19 mouse cellular contexts compared by ENCODE assay signal in the genomic region with DNA sequence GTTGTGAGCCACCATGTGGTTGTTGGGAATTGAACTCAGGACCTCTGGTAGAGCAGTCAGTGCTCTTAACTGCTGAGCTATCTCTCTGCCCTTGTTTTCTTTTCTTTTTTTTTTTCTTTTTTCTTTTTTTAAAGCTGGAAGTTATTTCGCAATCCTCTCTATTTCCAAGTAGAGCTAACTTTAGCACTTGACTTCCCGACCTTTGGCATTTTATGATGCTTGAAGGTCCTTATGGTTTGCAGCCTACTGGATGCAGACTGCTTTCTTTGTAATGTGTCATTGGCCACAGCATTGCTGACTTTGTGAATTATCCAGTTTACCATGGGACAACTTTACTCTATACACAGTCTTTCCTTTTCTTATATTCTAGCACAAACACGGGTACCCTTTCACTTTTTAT.
DNase-seq lines count a peak whose midpoint lies in the region; ATAC-seq and TF ChIP-seq lines count a peak whose summit lies in the region.
"Had no signal": no experiment of that assay in that cellular context is flagged by ENCODE, and none has a peak within 500 bp of the region (broad histone marks: within the 10 kb centered on the region; RNA-seq: fewer than 3 reads in every experiment).

No protein-coding gene starts in this region.

- TF ChIP-seq CTCF in kidney, postnatal 0 days (IDR thresholded peaks at IDR 0.05; ENCODE audit: low read depth), result no peak
- no peak for TF ChIP-seq CTCF in C2C12 (IDR thresholded peaks at IDR 0.05; ENCODE audit: control insufficient read depth, insufficient read depth, insufficient read length)

- no peak overlapping the region for H3K9ac ChIP-seq in kidney, postnatal 0 days (ENCODE audit: low read depth, low read length)
- H3K9ac ChIP-seq: embryonic facial prominence, embryonic 13.5 days; forebrain, embryonic 15.5 days; hindbrain, embryonic 12.5 days; limb, embryonic 15.5 days; liver, postnatal 0 days; midbrain, embryonic 13.5 days had no signal

- H3K27ac ChIP-seq in kidney, postnatal 0 days, result no peak overlapping the region
- H3K27ac ChIP-seq: embryonic facial prominence, embryonic 13.5 days; forebrain, embryonic 15.5 days; hindbrain, embryonic 12.5 days; limb, embryonic 15.5 days; midbrain, embryonic 13.5 days had no signal

- H3K4me2 ChIP-seq in kidney, postnatal 0 days (ENCODE audit: low read length), result no peak overlapping the region
- H3K4me2 ChIP-seq: embryonic facial prominence, embryonic 13.5 days; forebrain, embryonic 15.5 days; heart, embryonic 11.5 days; hindbrain, embryonic 12.5 days; limb, embryonic 15.5 days; midbrain, embryonic 13.5 days had no signal

- H3K79me3 ChIP-seq in C2C12 (ENCODE audit: low read depth), result no peaks in the 10 kb centered on the region

- H3K27me3 ChIP-seq in kidney, postnatal 0 days (ENCODE audit: insufficient read depth, low read length), result no peaks in the 10 kb centered on the region
- no peaks in the 10 kb centered on the region for H3K27me3 ChIP-seq in C2C12 (ENCODE audit: control insufficient read depth, insufficient read depth, insufficient read length)
- H3K27me3 ChIP-seq: CH12.LX; embryonic facial prominence, embryonic 13.5 days; forebrain, embryonic 15.5 days; hindbrain, embryonic 12.5 days; limb, embryonic 15.5 days; midbrain, embryonic 13.5 days had no signal

- WGBS in kidney, postnatal 0 days, result 42% methylated on average over 3 of the region's 3 CpGs

- H3K79me2 ChIP-seq in C2C12 (ENCODE audit: control insufficient read depth, insufficient read depth), result no peaks in the 10 kb centered on the region

- no peaks in the 10 kb centered on the region for H3K4me1 ChIP-seq in kidney, postnatal 0 days (replicated peaks; ENCODE audit: insufficient read depth, low read length)
- H3K4me1 ChIP-seq: hindbrain, embryonic 12.5 days; limb, embryonic 15.5 days had no signal

- ATAC-seq in kidney, postnatal 0 days (replicated peaks; ENCODE audit: low FRiP score, low read depth), result no peak
- ATAC-seq: forebrain, embryonic 15.5 days; liver, postnatal 0 days; midbrain, embryonic 13.5 days had no signal

- H3ac ChIP-seq in C2C12 (ENCODE audit: control insufficient read depth, insufficient read length, low read depth), result no peak overlapping the region

- peak; percentile 15 to 18 for DNase-seq in adrenal gland, postnatal 36 days
- DNase-seq in adrenal gland, adult 8-10 months, result no peak
- DNase-seq in kidney, postnatal 0 days (ENCODE audit: low spot score), result peak; percentile 48
- DNase-seq in kidney, postnatal 4 days, result no peak
- peak; percentile 24 for DNase-seq in lung, postnatal 14 days
- no peak for DNase-seq in thymus, postnatal 0 days (ENCODE audit: low spot score)
- no peak for DNase-seq in c-Kit-positive CD71-positive TER-119-positive erythroid progenitor cells, embryonic 14.5 days (ENCODE audit: low spot score)
- DNase-seq: cerebellum, postnatal 14 days; heart, postnatal 10 days; liver, postnatal 0 days; spleen, adult 18-20 months had no signal

- no peak overlapping the region for H3K4me3 ChIP-seq in kidney, postnatal 0 days (replicated peaks; ENCODE audit: low read depth, low read length)
- no peak overlapping the region for H3K4me3 ChIP-seq in C2C12 (ENCODE audit: insufficient read depth, poor library complexity, severe bottlenecking)
- H3K4me3 ChIP-seq: embryonic facial prominence, embryonic 13.5 days; forebrain, embryonic 15.5 days; hindbrain, embryonic 12.5 days; limb, embryonic 15.5 days; midbrain, embryonic 13.5 days had no signal

- H3K36me3 ChIP-seq in kidney, postnatal 0 days (ENCODE audit: insufficient read depth, low read length), result no peaks in the 10 kb centered on the region
- H3K36me3 ChIP-seq in C2C12 (ENCODE audit: control insufficient read depth, insufficient read depth), result no peaks in the 10 kb centered on the region
- H3K36me3 ChIP-seq: embryonic facial prominence, embryonic 13.5 days; forebrain, embryonic 15.5 days; hindbrain, embryonic 12.5 days; limb, embryonic 15.5 days; midbrain, embryonic 13.5 days had no signal

- H3K9me3 ChIP-seq in kidney, postnatal 0 days (replicated peaks; ENCODE audit: low read length), result no peaks in the 10 kb centered on the region
- H3K9me3 ChIP-seq: embryonic facial prominence, embryonic 13.5 days; forebrain, embryonic 15.5 days; hindbrain, embryonic 12.5 days; limb, embryonic 15.5 days; midbrain, embryonic 13.5 days had no signal

TF ChIP-seq in C2C12, 6 proteins besides CTCF, POLR2A, EP300 and RAD21:
- TF ChIP-seq USF1 (IDR thresholded peaks at IDR 0.05; ENCODE audit: low read depth) (no peak), CEBPB (IDR thresholded peaks at IDR 0.05; ENCODE audit: low read depth) (peak; percentile 93), FOSL1 (IDR thresholded peaks at IDR 0.05; ENCODE audit: insufficient read depth, low read length, poor library complexity, severe bottlenecking) (no peak), MYOD1 (IDR thresholded peaks at IDR 0.05; ENCODE audit: control insufficient read depth, insufficient read length, low read depth) (no peak), MYOG (IDR thresholded peaks at IDR 0.05; ENCODE audit: control insufficient read depth, extremely low read depth, insufficient read length) (no peak), MAX (IDR thresholded peaks at IDR 0.05) (no peak)
TF ChIP-seq in C2C12: peak in this region for 1.

Comparison
In these comparisons a context has a peak if more than half of its experiments do, and no peak if none do; other contexts are left out.
1. DNase-seq: peak in adrenal gland, postnatal 36 days (2 of 2), kidney, postnatal 0 days (single experiment) and lung, postnatal 14 days (single experiment); none in adrenal gland, adult 8-10 months (single experiment), kidney, postnatal 4 days (0 of 2), thymus, postnatal 0 days (single experiment) and c-Kit-positive CD71-positive TER-119-positive erythroid progenitor cells, embryonic 14.5 days (single experiment).